Mouse (Mus musculus) heart, embryonic 12.5 days (tissue): ENCODE results near the gene Fam78a. TPM values are rescaled to one million over a fixed set of nuclear protein-coding genes. Genes with fewer than 3 reads are reported as not detected.

Source experiments
- ATAC-seq: fragments of 200-750 bp; cut with Nextera tagmentation; 2 replicates; pipeline ENCODE4 v1.8.0; 2017; ENCODE audit warnings: moderate TSS enrichment, moderate library complexity; ENCODE audit not compliant: insufficient number of reproducible peaks, low FRiP score
- H3K27ac ChIP-seq: fragments of 300-500 bp; sonication (generic); 2 replicates; pipeline ENCODE4 v1.5.1; 2016; ENCODE audit warnings: mild to moderate bottlenecking, moderate library complexity; ENCODE audit not compliant: poor library complexity, severe bottlenecking
- H3K27me3 ChIP-seq: fragments of 300-500 bp; sonication (generic); replicated peaks from 2 replicates; pipeline ENCODE4 v1.6.1; 2016; ENCODE audit warnings: mild to moderate bottlenecking, moderate library complexity
- H3K36me3 ChIP-seq: fragments of 300-500 bp; sonication (generic); 2 replicates; pipeline ENCODE4 v1.6.1; 2016; ENCODE audit warnings: mild to moderate bottlenecking, moderate library complexity
- H3K4me1 ChIP-seq: fragments of 300-500 bp; sonication (generic); replicated peaks from 2 replicates; pipeline ENCODE4 v1.6.1; 2016; ENCODE audit warnings: mild to moderate bottlenecking
- H3K4me2 ChIP-seq: fragments of 300-500 bp; sonication (generic); 2 replicates; pipeline ENCODE4 v1.6.1; 2016; ENCODE audit warnings: mild to moderate bottlenecking, moderate library complexity
- H3K4me3 ChIP-seq: fragments of 300-500 bp; sonication (generic); 2 replicates; pipeline ENCODE4 v1.5.1; 2016; ENCODE audit warnings: mild to moderate bottlenecking
- H3K9ac ChIP-seq: fragments of 300-500 bp; sonication (generic); 2 replicates; pipeline ENCODE4 v1.6.1; 2016; ENCODE audit warnings: mild to moderate bottlenecking, moderate library complexity
- H3K9me3 ChIP-seq: fragments of 300-500 bp; sonication (generic); replicated peaks from 2 replicates; pipeline ENCODE4 v1.6.1; 2016; ENCODE audit warnings: mild to moderate bottlenecking, moderate library complexity
- WGBS: fragments of 180-500 bp; shearing (Covaris S2); methylation state at CpG from one replicate; pipeline ENCODE4 v1.1.7; 2016; 5-methylcytosine and 5-hydroxymethylcytosine counted together
- polyA plus RNA-seq: library from polyadenylated mRNA; unstranded; fragments of >200 nt; fragmentation: Nextera tagmentation; extraction: Ambion mirVana; gene quantifications from 2 replicates; pipeline ENCODE4 v1.2.1, GENCODE M21; 2016

Fam78a gene
- polyA plus RNA-seq, 1 experiment from 2014 or later = 50.7 TPM

- 0 out of 2 replicates have a peak, but pooled peaks have one; percentile 42 for ATAC-seq
- Histone ChIP-seq H3K27me3 (no peaks in the 10 kb centered on the region), H3K27ac (0 out of 2 replicates have a peak overlapping the region, but pooled peaks have one; percentile 2), H3K9ac (0 out of 2 replicates have a peak overlapping the region, but pooled peaks have one; percentile 9), H3K36me3 (no peaks in the 10 kb centered on the region), H3K4me2 (no peak overlapping the region), H3K4me3 (no peak overlapping the region), H3K4me1 (peaks cover 9% of the 10 kb centered on the region), H3K9me3 (peaks cover 8% of the 10 kb centered on the region)
- WGBS = 53% methylated on average over 5 of the region's 5 CpGs
Measured at GRCm38 (mm10) chr2:32121150-32121549, 36.5 kb upstream of the Fam78a start.

GRCm38 (mm10) chr2:32119802-32120750 lies 35.4 kb upstream of the Fam78a start:
- WGBS = 91% methylated on average over 20 of the region's 20 CpGs
- ATAC-seq = 0 out of 2 replicates have a peak, but pooled peaks have one; percentile 15
- H3K4me3 ChIP-seq = no peak overlapping the region
- no peaks in the 10 kb centered on the region for H3K27me3 ChIP-seq
- H3K27ac ChIP-seq = 0 out of 2 replicates have a peak overlapping the region, but pooled peaks have one; percentile 12
- H3K4me2 ChIP-seq = no peak overlapping the region
- H3K9ac ChIP-seq = no peak overlapping the region; the same call in 1 of the 2 replicates
- H3K9me3 ChIP-seq = peaks cover 10% of the 10 kb centered on the region
- no peaks in the 10 kb centered on the region for H3K36me3 ChIP-seq
- H3K4me1 ChIP-seq = peaks cover 14% of the 10 kb centered on the region

GRCm38 (mm10) chr2:32115851-32116268 lies 31.2 kb upstream of the Fam78a start:
- WGBS = 80% methylated on average over 4 of the region's 4 CpGs
- peaks cover 10% of the 10 kb centered on the region for H3K9me3 ChIP-seq
- no peak overlapping the region for H3K4me2 ChIP-seq
- H3K4me1 ChIP-seq = peaks cover 13% of the 10 kb centered on the region
- no peak overlapping the region for H3K4me3 ChIP-seq
- 0 out of 2 replicates have a peak, but pooled peaks have one; percentile 61 for ATAC-seq
- no peaks in the 10 kb centered on the region for H3K36me3 ChIP-seq
- H3K27ac ChIP-seq = no peak overlapping the region; the same call in 1 of the 2 replicates
- no peak overlapping the region for H3K9ac ChIP-seq
- H3K27me3 ChIP-seq = no peaks in the 10 kb centered on the region

GRCm38 (mm10) chr2:32112548-32112947 lies 27.9 kb upstream of the Fam78a start:
- 70% methylated on average over 2 of the region's 2 CpGs for WGBS
- Histone ChIP-seq H3K9me3 (peaks cover 10% of the 10 kb centered on the region), H3K36me3 (peaks cover 19% of the 10 kb centered on the region), H3K27me3 (no peaks in the 10 kb centered on the region), H3K27ac (no peak overlapping the region), H3K4me3 (no peak overlapping the region), H3K9ac (no peak overlapping the region), H3K4me2 (no peak overlapping the region), H3K4me1 (peaks cover 11% of the 10 kb centered on the region; the same call in 1 of the 2 replicates)
- no peak for ATAC-seq

GRCm38 (mm10) chr2:32111268-32111667 lies 26.6 kb upstream of the Fam78a start:
- no peak overlapping the region for H3K4me3 ChIP-seq
- H3K9me3 ChIP-seq = peaks cover 4% of the 10 kb centered on the region
- 93% methylated on average over 1 of the region's 1 CpGs for WGBS
- H3K9ac ChIP-seq = no peak overlapping the region
- H3K4me1 ChIP-seq = peaks cover 14% of the 10 kb centered on the region
- ATAC-seq = no peak
- no peaks in the 10 kb centered on the region for H3K27me3 ChIP-seq
- H3K27ac ChIP-seq = no peak overlapping the region
- no peak overlapping the region for H3K4me2 ChIP-seq
- H3K36me3 ChIP-seq = peaks cover 19% of the 10 kb centered on the region

GRCm38 (mm10) chr2:32105930-32106329 lies 21.3 kb upstream of the Fam78a start:
- 72% methylated on average over 7 of the region's 7 CpGs for WGBS
- Histone ChIP-seq H3K27me3 (no peaks in the 10 kb centered on the region), H3K4me2 (no peak overlapping the region), H3K27ac (peak overlapping the region; percentile 92), H3K4me3 (no peak overlapping the region), H3K9ac (peak overlapping the region; percentile 52), H3K9me3 (no peaks in the 10 kb centered on the region), H3K36me3 (peaks cover 23% of the 10 kb centered on the region), H3K4me1 (peaks cover 40% of the 10 kb centered on the region)
- no peak for ATAC-seq

GRCm38 (mm10) chr2:32105117-32105913 lies 20.7 kb upstream of the Fam78a start:
- peak; percentile 62; the same call in 1 of the 2 replicates for ATAC-seq
- peaks cover 27% of the 10 kb centered on the region for H3K36me3 ChIP-seq
- H3K4me1 ChIP-seq = peaks cover 38% of the 10 kb centered on the region
- WGBS = 47% methylated on average over 16 of the region's 16 CpGs
- H3K9ac ChIP-seq = peak overlapping the region; percentile 52
- H3K4me3 ChIP-seq = no peak overlapping the region
- H3K4me2 ChIP-seq = peak overlapping the region; percentile 26; the same call in 1 of the 2 replicates
- H3K27me3 ChIP-seq = no peaks in the 10 kb centered on the region
- H3K9me3 ChIP-seq = peaks cover 3% of the 10 kb centered on the region; the same call in 1 of the 2 replicates
- peak overlapping the region; percentile 92 for H3K27ac ChIP-seq

- Histone ChIP-seq H3K27ac (peak overlapping the region; percentile 92), H3K4me1 (peaks cover 38% of the 10 kb centered on the region), H3K27me3 (no peaks in the 10 kb centered on the region), H3K4me2 (no peak overlapping the region), H3K9ac (peak overlapping the region; percentile 17; the same call in 1 of the 2 replicates), H3K36me3 (peaks cover 28% of the 10 kb centered on the region), H3K9me3 (peaks cover 3% of the 10 kb centered on the region; the same call in 1 of the 2 replicates), H3K4me3 (no peak overlapping the region)
- 86% methylated on average over 7 of the region's 7 CpGs for WGBS
- ATAC-seq = no peak
Measured at GRCm38 (mm10) chr2:32104122-32104521, 19.5 kb upstream of the Fam78a start.

- WGBS = 69% methylated on average over 7 of the region's 7 CpGs
- no peaks in the 10 kb centered on the region for H3K27me3 ChIP-seq
- no peak for ATAC-seq
- H3K4me3 ChIP-seq = no peak overlapping the region
- H3K36me3 ChIP-seq = peaks cover 26% of the 10 kb centered on the region
- H3K27ac ChIP-seq = peak overlapping the region; percentile 92; the same call in 1 of the 2 replicates
- H3K4me2 ChIP-seq = 0 out of 2 replicates have a peak overlapping the region, but pooled peaks have one; percentile 6
- peaks cover 38% of the 10 kb centered on the region for H3K4me1 ChIP-seq
- peak overlapping the region; percentile 17; the same call in 1 of the 2 replicates for H3K9ac ChIP-seq
- peaks cover 3% of the 10 kb centered on the region; the same call in 1 of the 2 replicates for H3K9me3 ChIP-seq
Measured at GRCm38 (mm10) chr2:32103557-32103956, 18.9 kb upstream of the Fam78a start.

GRCm38 (mm10) chr2:32102944-32103343 lies 18.3 kb upstream of the Fam78a start:
- peaks cover 3% of the 10 kb centered on the region; the same call in 1 of the 2 replicates for H3K9me3 ChIP-seq
- no peak overlapping the region for H3K9ac ChIP-seq
- no peak for ATAC-seq
- H3K4me3 ChIP-seq = no peak overlapping the region
- WGBS = 63% methylated on average over 5 of the region's 5 CpGs
- H3K4me1 ChIP-seq = peaks cover 38% of the 10 kb centered on the region
- H3K27me3 ChIP-seq = no peaks in the 10 kb centered on the region
- H3K27ac ChIP-seq = no peak overlapping the region
- 0 out of 2 replicates have a peak overlapping the region, but pooled peaks have one; percentile 6 for H3K4me2 ChIP-seq
- H3K36me3 ChIP-seq = peaks cover 25% of the 10 kb centered on the region
